Mouse (Mus musculus): ENCODE data around the gene Cyth2.

Cyth2 gene

DNA sequence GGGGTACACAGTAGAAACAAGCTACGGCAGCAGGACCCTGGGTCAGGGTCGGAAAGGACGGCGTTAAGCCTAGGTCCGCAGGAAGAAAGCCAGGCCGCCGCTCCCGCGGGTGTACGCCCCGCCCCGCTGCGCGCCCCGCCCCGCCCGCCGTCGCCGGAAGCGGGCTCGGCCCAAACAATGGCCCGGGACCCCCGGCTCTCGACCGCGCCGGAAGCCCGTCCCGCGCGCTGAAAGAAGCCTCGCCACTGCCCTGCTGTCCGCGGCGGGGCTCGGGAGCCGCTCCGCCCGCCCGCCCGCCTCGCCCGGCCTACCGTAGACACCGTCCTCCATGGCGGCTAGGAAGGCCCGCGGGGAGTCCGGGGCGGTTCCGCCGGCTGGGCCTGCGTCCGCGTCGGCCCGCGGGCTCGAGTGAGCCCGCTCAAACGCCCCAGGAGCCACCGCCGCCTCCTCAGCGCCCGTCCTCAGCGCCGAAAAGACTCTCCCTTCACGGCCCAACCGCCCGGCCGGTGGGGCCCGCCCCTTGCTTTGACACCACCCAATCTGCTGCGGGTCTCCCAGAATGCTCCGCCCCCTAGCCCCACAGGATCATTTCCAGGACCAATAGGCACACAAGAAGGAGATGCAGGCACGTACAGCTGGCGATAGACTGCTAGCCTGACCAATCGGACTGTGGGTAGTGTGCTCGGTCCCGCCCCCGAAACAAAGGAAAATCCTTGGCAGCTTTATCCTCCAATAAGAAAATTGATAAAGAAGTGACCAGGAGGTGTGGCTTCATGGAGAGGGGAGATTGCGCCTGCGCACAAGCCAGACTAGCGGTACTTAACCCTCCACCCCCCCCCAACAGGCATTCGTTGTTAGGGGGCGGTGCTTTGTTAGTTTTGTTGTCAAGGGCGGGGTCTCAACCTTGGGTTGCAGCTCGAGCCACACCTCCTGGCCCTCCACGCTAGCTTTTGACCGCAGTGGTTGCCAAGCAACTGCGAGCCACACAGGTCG lies at the start of gene Cyth2:
TSS of gene Cyth2 (minus strand) at position 795 of the 993 bp plus-strand sequence.
- peak; percentile 100 for DNase-seq

- no peak for DNase-seq
Measured at GRCm38 (mm10) chr7:45862804-45863203, 48.4 kb upstream of the Cyth2 start.

DNA sequence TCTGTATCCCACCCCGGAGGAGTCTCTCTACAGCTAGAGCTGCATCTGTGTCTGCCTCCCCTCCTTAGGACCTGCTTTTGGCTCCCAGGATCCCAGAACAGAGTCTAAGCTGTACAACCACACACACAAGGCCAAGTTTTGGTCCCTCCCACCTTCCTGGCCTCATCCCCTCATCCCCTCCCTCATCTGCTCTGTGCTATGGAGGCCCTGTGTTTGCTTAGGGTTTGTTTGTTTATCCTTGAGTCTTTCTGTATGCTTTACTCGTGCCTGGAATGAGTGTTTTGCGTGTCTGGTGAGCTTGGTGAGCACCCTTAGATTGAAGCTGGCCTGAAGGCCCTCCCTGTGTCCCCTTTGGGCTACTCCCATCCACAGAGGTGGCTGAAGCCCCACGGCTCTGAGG lies 44.6 kb upstream of the Cyth2 start:
- DNase-seq = no peak

GRCm38 (mm10) chr7:45856950-45857901 lies 42.8 kb upstream of the Cyth2 start:
- peak; percentile 69 for DNase-seq

DNA sequence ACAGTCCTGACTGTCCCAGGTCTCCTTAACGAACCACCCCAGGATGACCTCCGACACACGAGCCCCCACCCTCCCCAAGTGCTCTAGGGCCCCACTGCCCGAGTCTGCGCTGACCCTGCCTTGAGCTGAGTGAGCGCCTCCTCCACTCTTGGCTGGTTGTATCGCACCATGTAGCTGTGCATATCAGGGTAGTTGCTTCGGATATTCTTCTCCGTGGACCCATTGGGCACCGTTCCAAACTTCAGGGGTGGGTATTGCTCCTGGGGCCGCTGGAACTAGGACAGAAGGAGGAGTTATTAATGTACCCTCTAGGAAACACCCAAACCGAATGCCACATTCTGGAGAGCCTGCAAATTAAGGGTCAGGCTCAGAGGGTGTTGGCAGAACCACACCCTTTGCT lies 38.7 kb upstream of the Cyth2 start:
- no peak for DNase-seq

- DNase-seq = no peak
Measured at GRCm38 (mm10) chr7:45850661-45851060, 36.3 kb upstream of the Cyth2 start.

DNA sequence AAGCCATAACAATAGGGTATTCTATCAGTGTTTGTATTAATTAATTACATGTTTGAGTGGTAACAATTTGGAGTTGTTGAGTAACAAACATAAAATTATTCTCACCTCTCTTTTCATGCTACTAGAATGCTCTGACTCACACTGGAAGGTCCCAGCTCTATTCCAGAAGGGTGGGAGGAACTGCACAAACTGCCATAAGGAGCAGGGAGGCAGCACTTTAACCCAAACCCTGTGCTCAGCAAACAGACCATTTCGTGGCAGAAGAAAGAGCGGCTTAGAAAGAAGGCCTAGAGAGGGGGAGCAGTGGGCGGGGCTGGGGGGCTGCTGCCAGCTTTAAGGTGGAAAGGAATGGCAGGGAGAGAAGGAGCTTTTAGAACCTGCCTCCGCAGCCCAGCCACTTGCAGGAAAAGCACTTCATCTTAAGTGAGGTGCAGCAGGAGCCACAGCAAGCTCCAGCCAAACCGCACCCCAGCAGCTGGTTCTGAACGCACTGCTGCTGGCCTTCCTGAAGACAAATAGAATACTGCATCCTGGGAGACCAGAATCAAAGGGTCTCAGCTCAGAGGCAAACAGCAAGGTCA lies 34.2 kb upstream of the Cyth2 start:
- DNase-seq = no peak

GRCm38 (mm10) chr7:45842950-45843744 lies 28.8 kb upstream of the Cyth2 start:
- no peak for DNase-seq

DNA sequence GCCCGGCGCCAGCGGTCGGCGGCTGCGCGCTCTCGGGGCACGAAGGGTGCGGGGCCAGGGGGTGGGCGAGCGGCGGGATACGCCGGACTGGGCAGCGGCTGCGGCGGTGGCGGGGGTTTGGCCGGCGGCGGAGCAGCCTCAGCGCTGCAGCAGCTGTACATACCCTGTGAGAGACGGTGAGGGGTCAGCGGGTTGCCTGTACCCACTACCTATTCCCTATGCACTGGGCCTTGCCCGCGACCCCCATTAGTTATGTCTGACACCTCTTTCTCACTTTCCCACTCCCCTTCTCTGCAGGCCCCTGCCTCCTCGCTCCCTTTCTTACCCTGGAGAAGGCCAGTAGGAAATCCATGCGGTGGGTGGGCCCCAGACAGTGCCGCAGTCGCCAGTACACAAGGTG lies 19.5 kb upstream of the Cyth2 start:
- no peak for DNase-seq

GRCm38 (mm10) chr7:45833148-45833790 lies 18.9 kb upstream of the Cyth2 start:
- DNase-seq = peak; percentile 38 to 45

DNA sequence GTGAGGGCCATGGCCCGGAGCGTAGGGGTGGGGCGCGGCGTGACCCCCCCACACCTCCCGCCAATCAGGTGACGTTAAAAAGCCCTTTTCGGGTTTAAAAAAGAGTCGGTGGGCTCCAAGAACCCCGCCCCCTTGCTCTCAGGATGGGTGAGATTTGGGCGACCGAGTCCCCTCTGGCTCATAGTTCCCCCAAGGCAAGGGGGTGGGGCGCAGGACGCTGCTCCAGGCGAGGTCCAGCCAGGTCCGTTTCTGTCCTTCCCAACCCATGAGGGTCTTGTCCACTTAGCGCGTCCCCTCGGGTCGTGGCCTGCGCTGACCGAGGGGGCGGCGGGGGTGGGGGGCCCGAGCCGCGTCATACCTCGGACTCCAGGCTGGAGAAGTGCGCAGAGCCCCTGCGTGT lies 18.0 kb upstream of the Cyth2 start:
- DNase-seq = no peak

- DNase-seq = no peak
Measured at GRCm38 (mm10) chr7:45831128-45831525, 16.7 kb upstream of the Cyth2 start.

DNA sequence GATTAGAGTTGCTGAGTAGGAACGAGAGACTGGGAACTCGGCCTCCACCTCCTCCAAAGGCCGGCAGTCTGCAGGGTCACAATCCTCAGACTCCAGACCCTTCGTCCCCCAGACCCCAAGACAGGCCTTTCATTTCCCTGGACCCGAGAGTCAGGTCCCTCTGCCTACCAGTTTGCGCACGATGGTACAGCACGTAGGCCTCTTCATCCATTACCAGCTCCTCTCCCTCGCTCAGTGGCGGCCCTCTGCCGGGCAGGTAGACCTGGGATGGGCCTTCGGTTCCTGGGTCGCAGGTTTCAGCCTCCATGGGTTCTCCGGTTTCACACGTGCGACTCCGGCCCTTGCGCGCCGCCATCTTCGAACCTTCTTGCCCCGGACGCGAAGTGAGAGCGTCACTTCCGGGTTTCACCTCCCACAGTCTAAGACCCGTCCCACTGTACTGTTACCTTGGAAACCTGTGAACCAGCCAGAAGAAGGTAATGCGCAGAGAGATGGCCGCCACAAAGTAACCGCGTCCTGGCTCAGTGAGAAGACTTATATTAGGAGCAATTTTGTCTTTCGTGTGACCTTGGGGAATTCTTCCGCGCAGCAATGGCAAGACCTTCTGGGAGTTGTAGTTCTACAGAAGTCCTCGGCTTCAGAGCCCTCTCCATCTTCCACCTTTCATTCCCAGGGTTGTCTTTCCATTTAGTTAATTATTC lies 16.2 kb upstream of the Cyth2 start, which contains the start of gene Grwd1:
TSS of gene Grwd1 (minus strand) at position 518 of the 701 bp plus-strand sequence.
- peak; percentile 91 to 92 for DNase-seq

- peak; percentile 43 to 47 for DNase-seq
Measured at GRCm38 (mm10) chr7:45826631-45827030, 12.2 kb upstream of the Cyth2 start.

- DNase-seq = no peak
Measured at GRCm38 (mm10) chr7:45824598-45824997, 10.2 kb upstream of the Cyth2 start, which contains the start of gene Kcnj14. Gene Kcnj14 (minus strand): TSS chr7:45824782.

GRCm38 (mm10) chr7:45820913-45821312 lies 6.5 kb upstream of the Cyth2 start:
- DNase-seq = no peak

- no peak for DNase-seq
Measured at GRCm38 (mm10) chr7:45819843-45820242, 5.5 kb upstream of the Cyth2 start.

DNA sequence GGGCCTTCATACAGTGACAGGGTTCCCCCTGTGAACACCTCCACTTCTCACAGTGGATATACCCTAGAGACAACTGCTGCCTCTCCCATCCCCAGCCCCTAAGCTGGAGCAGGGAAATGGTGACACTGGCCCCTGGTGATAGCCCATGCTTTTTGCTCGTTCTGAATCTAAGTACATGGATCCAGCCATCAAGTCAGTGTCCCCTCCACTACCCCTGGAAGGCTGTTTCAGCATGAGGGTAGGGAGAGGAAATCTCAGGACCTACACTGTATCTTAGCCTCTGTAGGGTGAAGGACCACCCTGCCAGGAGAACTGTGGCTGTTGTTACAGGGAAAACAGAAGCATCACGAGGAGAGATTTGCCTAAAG lies 1.6 kb upstream of the Cyth2 start:
- DNase-seq = no peak

GRCm38 (mm10) chr7:45815323-45815983 lies 1.1 kb upstream of the Cyth2 start:
- DNase-seq = peak in 1 of 2 experiments; percentile 45

DNA sequence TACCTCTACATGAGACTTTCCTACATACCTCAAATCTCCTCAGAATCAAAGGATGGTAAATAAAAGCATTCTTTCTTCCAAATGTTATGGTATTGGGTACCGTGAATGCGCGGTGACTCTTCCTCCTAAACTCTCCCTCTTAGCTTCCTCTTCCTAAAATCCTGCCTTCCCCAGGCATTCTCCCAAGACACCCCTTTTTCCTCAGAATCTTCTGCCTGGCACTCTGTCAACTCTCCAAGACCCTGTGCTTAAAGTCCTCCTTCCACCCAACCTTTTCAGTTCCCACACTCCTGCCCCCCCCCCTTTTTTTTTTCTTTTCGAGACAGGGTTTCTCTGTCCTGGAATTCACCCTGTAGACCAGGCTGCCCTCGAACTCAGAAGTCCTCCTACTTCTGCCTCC lies 460 bp upstream of the Cyth2 start:
- no peak for DNase-seq
